Mouse (Mus musculus) thymus, adult 2 months (tissue): Measurements from ENCODE around the gene Shroom3.

Source experiments
- CTCF ChIP-seq: fragments of 200-500 bp; IDR thresholded peaks from 2 replicates; pipeline ENCODE4 v1.5.1; 2012; ENCODE audit warnings: mild to moderate bottlenecking, control low read depth, low read length, moderate library complexity, borderline replicate concordance; ENCODE audit not compliant: control insufficient read depth, poor library complexity, insufficient read depth; ENCODE audit errors: extremely low read depth
- POLR2A ChIP-seq: fragments of 200-500 bp; IDR thresholded peaks from 2 replicates; pipeline ENCODE4 v1.6.1; 2012; ENCODE audit warnings: mild to moderate bottlenecking, low read length, control low read depth, moderate library complexity; ENCODE audit not compliant: control insufficient read depth, poor library complexity, insufficient read depth; ENCODE audit errors: extremely low read depth

DNA sequence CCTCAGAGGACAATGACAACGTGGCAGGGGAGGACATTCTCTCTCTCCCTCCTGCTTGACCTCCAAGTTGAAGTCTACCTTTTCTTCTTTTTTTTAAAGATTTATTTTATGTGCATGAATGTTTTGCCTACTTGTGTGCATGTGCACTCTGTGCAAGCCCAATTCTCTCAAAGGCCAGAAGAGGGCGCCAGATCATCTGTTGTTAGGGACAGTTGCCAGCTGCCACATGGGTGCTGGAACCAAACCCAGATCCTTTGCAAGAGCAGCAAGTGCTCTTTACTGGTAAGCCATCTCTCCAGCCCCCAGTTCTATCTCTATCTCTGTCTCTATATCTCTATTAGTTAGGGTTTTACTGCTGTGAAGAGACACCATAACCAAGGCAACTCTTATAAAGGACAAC, 300.7 kb downstream of the Shroom3 start:
- TF ChIP-seq CTCF (no peak), POLR2A (no peak)
